ENCODE assay signal across 17 mouse cellular contexts in genomic region chr3:82692131-82692530, GRCm38 (mm10).
DNase-seq lines count a peak whose midpoint lies in the region; ATAC-seq and TF ChIP-seq lines count a peak whose summit lies in the region.
"Had no signal": no experiment of that assay in that cellular context is flagged by ENCODE, and none has a peak within 500 bp of the region (broad histone marks: within the 10 kb centered on the region; RNA-seq: fewer than 3 reads in every experiment).

No protein-coding gene starts in this region.

- H3K4me3 ChIP-seq in kidney, adult 2 months (ENCODE audit: insufficient read depth, low read depth, low read length), result no peak overlapping the region
- H3K4me3 ChIP-seq in MEL (ENCODE audit: control insufficient read depth in 1 of 2, insufficient read depth in 1 of 2, low read depth in 2 of 2, low read length in 2 of 2), result no peak overlapping the region
- H3K4me3 ChIP-seq: forebrain, embryonic 12.5 days; heart, embryonic 13.5 days; hindbrain, embryonic 10.5 days; kidney, embryonic 15.5 days; limb, embryonic 10.5 days; liver, embryonic 12.5 days had no signal

- ATAC-seq in frontal cortex, adult (ENCODE audit: low TSS enrichment), result no peak
- ATAC-seq: liver, embryonic 12.5 days had no signal

- no peak overlapping the region for H3K9ac ChIP-seq in MEL (ENCODE audit: control insufficient read depth, low read depth, low read length, poor library complexity, severe bottlenecking)
- H3K9ac ChIP-seq: forebrain, embryonic 12.5 days; heart, embryonic 13.5 days; kidney, embryonic 15.5 days; liver, embryonic 12.5 days had no signal

- no peaks in the 10 kb centered on the region for H3K9me3 ChIP-seq in MEL (replicated peaks; ENCODE audit: insufficient read depth, low read length)
- H3K9me3 ChIP-seq: forebrain, embryonic 12.5 days; hindbrain, embryonic 10.5 days; kidney, embryonic 15.5 days; limb, embryonic 10.5 days; liver, embryonic 12.5 days had no signal

- WGBS in kidney, adult 2 months, result 92% methylated on average over 2 of the region's 2 CpGs

- TF ChIP-seq RAD21 in MEL (IDR thresholded peaks at IDR 0.05; ENCODE audit: low read depth, low read length), result no peak

- no peak overlapping the region for H3K27ac ChIP-seq in kidney, adult 2 months (ENCODE audit: insufficient read depth, low read depth, low read length)
- H3K27ac ChIP-seq in MEL (ENCODE audit: control insufficient read depth, low read depth, low read length), result no peak overlapping the region
- H3K27ac ChIP-seq: forebrain, embryonic 12.5 days; heart, embryonic 13.5 days; hindbrain, embryonic 10.5 days; kidney, embryonic 15.5 days; limb, embryonic 10.5 days; liver, embryonic 12.5 days had no signal

- no peaks in the 10 kb centered on the region for H3K36me3 ChIP-seq in kidney, adult 2 months (ENCODE audit: control insufficient read depth, insufficient read depth, low read length)
- H3K36me3 ChIP-seq in MEL (ENCODE audit: control insufficient read depth in 1 of 2, insufficient read depth in 2 of 2, low read length in 2 of 2), result no peaks in the 10 kb centered on the region
- H3K36me3 ChIP-seq: forebrain, embryonic 12.5 days; heart, embryonic 13.5 days; hindbrain, embryonic 10.5 days; kidney, embryonic 15.5 days; limb, embryonic 10.5 days; liver, embryonic 12.5 days had no signal

- TF ChIP-seq CTCF in kidney, adult 2 months (conservative IDR thresholded peaks at IDR 0.05; ENCODE audit: insufficient read depth, insufficient read length, low read depth, low read length), result 0 out of 2 replicates have a peak, but pooled peaks have one; percentile 7
- TF ChIP-seq CTCF in MEL (IDR thresholded peaks at IDR 0.05 in 2 of 3, conservative IDR thresholded peaks at IDR 0.05 in 1 of 3; ENCODE audit: control insufficient read depth in 1 of 3, insufficient read depth in 1 of 3, low read depth in 2 of 3, low read length in 3 of 3, poor library complexity in 1 of 3, severe bottlenecking in 1 of 3), result peak in 1 of 3 experiments; percentile 26; a peak in 2 of 6 replicates

- TF ChIP-seq EP300 in MEL (IDR thresholded peaks at IDR 0.05; ENCODE audit: low read depth in 1 of 2, low read length in 2 of 2), result no peak

- no peak for TF ChIP-seq POLR2A in kidney, adult 2 months (IDR thresholded peaks at IDR 0.05; ENCODE audit: low read depth, low read length)
- TF ChIP-seq POLR2A in MEL (IDR thresholded peaks at IDR 0.05; ENCODE audit: control insufficient read depth in 1 of 2, insufficient read depth in 1 of 2, low read depth in 1 of 2, low read length in 2 of 2, poor library complexity in 1 of 2), result no peak

- H3K27me3 ChIP-seq in kidney, adult 2 months (replicated peaks; ENCODE audit: control insufficient read depth, insufficient read depth, low read length), result no peaks in the 10 kb centered on the region
- no peaks in the 10 kb centered on the region for H3K27me3 ChIP-seq in MEL (ENCODE audit: control insufficient read depth in 1 of 2, insufficient read depth in 2 of 2, low read length in 2 of 2)
- H3K27me3 ChIP-seq: forebrain, embryonic 12.5 days; heart, embryonic 13.5 days; kidney, embryonic 15.5 days; liver, embryonic 12.5 days had no signal

- H3K79me2 ChIP-seq in MEL (ENCODE audit: control insufficient read depth, insufficient read depth, low read length, poor library complexity), result no peaks in the 10 kb centered on the region

- no peaks in the 10 kb centered on the region for H3K4me1 ChIP-seq in kidney, adult 2 months (ENCODE audit: control insufficient read depth, insufficient read depth, low read length)
- H3K4me1 ChIP-seq in MEL (ENCODE audit: control insufficient read depth in 1 of 2, insufficient read depth in 2 of 2, low read length in 2 of 2), result no peaks in the 10 kb centered on the region
- H3K4me1 ChIP-seq: forebrain, embryonic 12.5 days; heart, embryonic 13.5 days; hindbrain, embryonic 10.5 days; kidney, embryonic 15.5 days; limb, embryonic 10.5 days; liver, embryonic 12.5 days had no signal

- no peak for DNase-seq in kidney, adult 2 months
- no peak for DNase-seq in kidney, adult 11 months
- peak; percentile 10 for DNase-seq in retina, embryonic 14.5 days (ENCODE audit: low spot score)
- DNase-seq in retina, postnatal 1 day, result no peak
- peak; percentile 3 for DNase-seq in MEL (ENCODE audit: low read depth, low spot score)
- no peak for DNase-seq in right cerebral cortex, postnatal 25 days
- DNase-seq: adrenal gland, postnatal 10 days; cerebellum, adult 18-20 months; lung, postnatal 10 days; thymus, postnatal 25 days had no signal

TF ChIP-seq in MEL, 35 proteins besides CTCF, POLR2A, EP300 and RAD21:
- no peak for TF ChIP-seq ZKSCAN1 (IDR thresholded peaks at IDR 0.05; ENCODE audit: low read depth, low read length)
- no peak for TF ChIP-seq ETS1 (IDR thresholded peaks at IDR 0.05; ENCODE audit: low read depth, low read length)
- TF ChIP-seq ELF1 (IDR thresholded peaks at IDR 0.05; ENCODE audit: low read depth, low read length), result no peak
- no peak for TF ChIP-seq MAFK (IDR thresholded peaks at IDR 0.05; ENCODE audit: borderline replicate concordance, low read depth, low read length)

Comparison
In these comparisons a context has a peak if more than half of its experiments do, and no peak if none do; other contexts are left out.
1. DNase-seq: peak in retina, embryonic 14.5 days (single experiment) and MEL (single experiment); none in kidney, adult 2 months (single experiment), kidney, adult 11 months (single experiment), retina, postnatal 1 day (single experiment) and right cerebral cortex, postnatal 25 days (single experiment).